Mouse (Mus musculus) stomach, embryonic 14.5 days (tissue): ENCODE results near the gene Tbc1d5. TPM values are rescaled to one million over a fixed set of nuclear protein-coding genes. Genes with fewer than 3 reads are reported as not detected.

Source experiments
- ATAC-seq: fragments of 200-750 bp; cut with Nextera tagmentation; 2 replicates; pipeline ENCODE4 v1.8.0; 2017; ENCODE audit warnings: low read depth, moderate TSS enrichment; ENCODE audit not compliant: insufficient number of reproducible peaks, insufficient read depth, low FRiP score
- H3K27ac ChIP-seq: fragments of 300-500 bp; sonication (generic); 2 replicates; pipeline ENCODE4 v1.5.1; 2014; ENCODE audit warnings: mild to moderate bottlenecking, low read length, moderate library complexity, mixed read lengths
- H3K27me3 ChIP-seq: fragments of 300-500 bp; sonication (generic); 2 replicates; pipeline ENCODE4 v1.6.1; 2014; ENCODE audit warnings: low read length, control low read depth, mixed read lengths; ENCODE audit not compliant: control insufficient read depth, insufficient read depth
- H3K36me3 ChIP-seq: fragments of 300-500 bp; sonication (generic); 2 replicates; pipeline ENCODE4 v1.6.1; 2014; ENCODE audit warnings: mild to moderate bottlenecking, control low read depth, low read length, moderate library complexity, mixed read lengths; ENCODE audit not compliant: control insufficient read depth, insufficient read depth
- H3K4me1 ChIP-seq: fragments of 300-500 bp; sonication (generic); 2 replicates; pipeline ENCODE4 v1.6.1; 2014; ENCODE audit warnings: low read length, control low read depth, mixed read lengths; ENCODE audit not compliant: control insufficient read depth, insufficient read depth
- H3K4me2 ChIP-seq: fragments of 300-500 bp; sonication (generic); replicated peaks from 2 replicates; pipeline ENCODE4 v1.6.1; 2014; ENCODE audit warnings: low read depth, low read length, control low read depth
- H3K4me3 ChIP-seq: fragments of 300-500 bp; sonication (generic); 2 replicates; pipeline ENCODE4 v1.5.1; 2014; ENCODE audit warnings: low read depth, low read length, control low read depth
- H3K9ac ChIP-seq: fragments of 300-500 bp; sonication (generic); replicated peaks from 2 replicates; pipeline ENCODE4 v1.6.1; 2014; ENCODE audit warnings: low read depth, mild to moderate bottlenecking, control low read depth, low read length, moderate library complexity, mixed read lengths
- H3K9me3 ChIP-seq: fragments of 300-500 bp; sonication (generic); 2 replicates; pipeline ENCODE4 v1.6.1; 2016; ENCODE audit warnings: low read depth, low read length, control low read depth; ENCODE audit not compliant: control insufficient read depth
- WGBS: fragments of 180-500 bp; shearing (Covaris S2); extraction: QIAGEN DNeasy Blood & Tissue Kit; methylation state at CpG from one replicate; pipeline ENCODE4 v1.1.7; 2014; 5-methylcytosine and 5-hydroxymethylcytosine counted together
- polyA plus RNA-seq: library from polyadenylated mRNA; unstranded; fragments of >200 nt; fragmentation: Nextera tagmentation; extraction: Ambion mirVana; gene quantifications from 2 replicates; pipeline ENCODE4 v1.2.1, GENCODE M21; 2014

Tbc1d5 gene
- polyA plus RNA-seq, 1 experiment from 2014 or later = 14.3 TPM

- Histone ChIP-seq H3K4me3 (no peak overlapping the region), H3K4me1 (no peaks in the 10 kb centered on the region), H3K27me3 (no peaks in the 10 kb centered on the region), H3K4me2 (no peak overlapping the region), H3K27ac (no peak overlapping the region), H3K36me3 (no peaks in the 10 kb centered on the region), H3K9me3 (no peaks in the 10 kb centered on the region), H3K9ac (no peak overlapping the region)
- no peak for ATAC-seq
- WGBS = 59% methylated on average over 3 of the region's 3 CpGs
Measured at GRCm38 (mm10) chr17:50775247-50775646, 403.9 kb downstream of the Tbc1d5 start.

GRCm38 (mm10) chr17:50764387-50764786, 414.8 kb downstream of the Tbc1d5 start:
- Histone ChIP-seq H3K27me3 (no peaks in the 10 kb centered on the region), H3K9me3 (no peaks in the 10 kb centered on the region), H3K4me2 (no peak overlapping the region), H3K9ac (no peak overlapping the region), H3K27ac (no peak overlapping the region), H3K36me3 (no peaks in the 10 kb centered on the region), H3K4me1 (no peaks in the 10 kb centered on the region), H3K4me3 (no peak overlapping the region)
- no peak for ATAC-seq
- WGBS = 89% methylated on average over 7 of the region's 7 CpGs

DNA sequence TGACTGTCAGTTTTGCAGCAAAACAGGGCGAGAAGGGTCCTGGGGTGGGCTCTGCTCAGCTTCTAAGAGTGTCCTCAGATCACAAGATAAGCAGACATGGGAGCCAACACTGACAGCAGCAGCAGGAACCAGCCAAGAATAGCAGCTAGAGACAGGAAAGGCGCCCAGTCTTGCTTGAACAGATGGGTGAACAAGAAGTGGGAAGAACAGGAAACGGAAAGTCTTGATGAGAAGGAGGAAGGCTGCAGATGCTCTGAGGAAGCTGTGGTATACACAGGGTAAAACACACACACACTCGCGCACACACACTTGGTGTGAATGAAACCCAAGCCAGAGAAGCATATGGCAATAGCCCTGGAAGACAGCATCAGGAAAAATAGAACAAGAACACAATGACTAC, 415.7 kb downstream of the Tbc1d5 start:
- no peaks in the 10 kb centered on the region for H3K4me1 ChIP-seq
- H3K27me3 ChIP-seq = no peaks in the 10 kb centered on the region
- H3K36me3 ChIP-seq = no peaks in the 10 kb centered on the region
- H3K4me2 ChIP-seq = no peak overlapping the region
- no peak for ATAC-seq
- 84% methylated on average over 5 of the region's 5 CpGs for WGBS
- H3K4me3 ChIP-seq = no peak overlapping the region
- H3K9ac ChIP-seq = no peak overlapping the region
- H3K27ac ChIP-seq = no peak overlapping the region
- no peaks in the 10 kb centered on the region for H3K9me3 ChIP-seq

GRCm38 (mm10) chr17:50762231-50762630, 416.9 kb downstream of the Tbc1d5 start:
- Histone ChIP-seq H3K4me2 (no peak overlapping the region), H3K27me3 (no peaks in the 10 kb centered on the region), H3K27ac (no peak overlapping the region), H3K9ac (no peak overlapping the region), H3K9me3 (no peaks in the 10 kb centered on the region), H3K4me3 (no peak overlapping the region), H3K36me3 (no peaks in the 10 kb centered on the region), H3K4me1 (no peaks in the 10 kb centered on the region)
- no peak for ATAC-seq
- WGBS = 79% methylated on average over 5 of the region's 5 CpGs

GRCm38 (mm10) chr17:50761082-50761481, 418.1 kb downstream of the Tbc1d5 start:
- no peak overlapping the region for H3K9ac ChIP-seq
- no peak overlapping the region for H3K4me2 ChIP-seq
- no peaks in the 10 kb centered on the region for H3K4me1 ChIP-seq
- no peak for ATAC-seq
- H3K4me3 ChIP-seq = no peak overlapping the region
- no peaks in the 10 kb centered on the region for H3K27me3 ChIP-seq
- WGBS = 40% methylated on average over 5 of the region's 5 CpGs
- no peak overlapping the region for H3K27ac ChIP-seq
- no peaks in the 10 kb centered on the region for H3K9me3 ChIP-seq
- no peaks in the 10 kb centered on the region for H3K36me3 ChIP-seq

GRCm38 (mm10) chr17:50753356-50754138, 425.6 kb downstream of the Tbc1d5 start:
- Histone ChIP-seq H3K27me3 (no peaks in the 10 kb centered on the region), H3K9me3 (no peaks in the 10 kb centered on the region), H3K36me3 (no peaks in the 10 kb centered on the region), H3K9ac (no peak overlapping the region), H3K4me1 (no peaks in the 10 kb centered on the region), H3K27ac (no peak overlapping the region), H3K4me2 (no peak overlapping the region), H3K4me3 (no peak overlapping the region)
- 56% methylated on average over 9 of the region's 9 CpGs for WGBS
- ATAC-seq = no peak

GRCm38 (mm10) chr17:50752753-50753152, 426.4 kb downstream of the Tbc1d5 start:
- no peak for ATAC-seq
- no peaks in the 10 kb centered on the region for H3K9me3 ChIP-seq

DNA sequence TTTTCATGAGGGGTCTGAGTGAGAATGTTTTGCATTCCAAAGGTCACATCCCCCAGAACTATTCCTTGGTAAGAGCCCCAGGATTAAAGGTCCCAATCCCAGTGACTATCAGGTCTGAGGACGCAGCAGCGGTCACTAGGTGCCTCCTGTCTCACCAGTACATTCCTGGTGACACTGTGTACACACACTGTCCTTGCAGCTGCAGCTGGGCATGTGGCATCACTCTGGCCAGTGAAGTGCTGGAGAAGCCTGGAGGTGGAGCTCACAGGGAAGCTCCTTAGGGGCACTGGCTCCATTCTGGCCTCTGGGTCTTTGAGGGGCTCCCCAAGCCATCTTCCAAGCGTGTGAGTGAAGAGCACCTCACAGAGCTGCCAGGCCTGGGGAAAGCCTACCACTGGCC, 427.2 kb downstream of the Tbc1d5 start:
- no peaks in the 10 kb centered on the region for H3K9me3 ChIP-seq
- no peaks in the 10 kb centered on the region for H3K4me1 ChIP-seq
- H3K27me3 ChIP-seq = no peaks in the 10 kb centered on the region
- H3K27ac ChIP-seq = no peak overlapping the region
- 81% methylated on average over 3 of the region's 3 CpGs for WGBS
- no peaks in the 10 kb centered on the region for H3K36me3 ChIP-seq
- ATAC-seq = no peak
- no peak overlapping the region for H3K4me3 ChIP-seq
- H3K9ac ChIP-seq = no peak overlapping the region
- no peak overlapping the region for H3K4me2 ChIP-seq

More at GRCm38 (mm10) chr17:50752753-50753152, 426.4 kb downstream of the Tbc1d5 start:
- Histone ChIP-seq H3K4me2 (no peak overlapping the region), H3K4me3 (no peak overlapping the region), H3K27me3 (no peaks in the 10 kb centered on the region), H3K27ac (no peak overlapping the region), H3K4me1 (no peaks in the 10 kb centered on the region), H3K9ac (no peak overlapping the region), H3K36me3 (no peaks in the 10 kb centered on the region)
- 94% methylated on average over 3 of the region's 3 CpGs for WGBS

DNA sequence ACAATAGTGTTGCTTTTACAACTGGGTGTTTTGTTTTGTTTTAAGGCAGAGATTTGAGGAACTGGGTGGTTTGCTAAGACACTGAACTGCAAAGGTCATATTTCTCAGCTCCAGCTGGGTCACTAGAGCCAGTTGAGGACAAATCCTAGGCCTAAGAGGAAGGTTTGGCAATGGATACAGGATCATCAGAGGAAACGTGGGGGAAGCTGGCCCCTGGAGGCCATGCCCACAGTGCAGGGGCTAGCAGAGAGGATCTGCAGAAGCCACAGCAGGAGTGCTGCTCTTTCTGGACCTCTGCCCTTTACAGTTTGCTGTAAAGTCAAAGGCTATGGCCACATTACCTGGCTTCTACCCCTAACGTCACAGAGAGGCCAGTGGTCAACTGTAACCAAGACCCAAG, 428.3 kb downstream of the Tbc1d5 start:
- Histone ChIP-seq H3K4me1 (no peaks in the 10 kb centered on the region), H3K27me3 (no peaks in the 10 kb centered on the region), H3K9ac (no peak overlapping the region), H3K4me3 (no peak overlapping the region), H3K4me2 (no peak overlapping the region), H3K36me3 (no peaks in the 10 kb centered on the region), H3K9me3 (no peaks in the 10 kb centered on the region), H3K27ac (no peak overlapping the region)
- no peak for ATAC-seq
- WGBS = 52% methylated on average over 2 of the region's 2 CpGs
